Mouse (Mus musculus): ENCODE results near the gene Abcb6.

- TF ChIP-seq CTCF (IDR thresholded peaks at IDR 0.05; ENCODE audit: borderline replicate concordance, insufficient read depth, low read depth, low read length) = no peak
- TF ChIP-seq POLR2A (IDR thresholded peaks at IDR 0.05; ENCODE audit: borderline replicate concordance, insufficient read depth, low read length) = no peak
These were observed 10.4 kb upstream of the Abcb6 start for GRCm38 (mm10) chr1:75190577-75190976.

All from cerebellum, adult 2 months (tissue).